Mouse (Mus musculus) embryonic fibroblast, embryonic 13.5 days (primary cell): ENCODE results near the gene Obsl1. TPM values are rescaled to one million over a fixed set of nuclear protein-coding genes. Genes with fewer than 3 reads are reported as not detected.
A peak's percentile ranks its signal among the peaks of the same experiment; 100 is the strongest.

Experiments
- H3K27ac ChIP-seq: 2 replicates; pipeline ENCODE4 v1.5.1; 2012; ENCODE audit warnings: low read length, control low read depth, inconsistent platforms; ENCODE audit not compliant: insufficient read depth
- H3K4me1 ChIP-seq: 2 replicates; pipeline ENCODE4 v1.6.1; 2011; ENCODE audit warnings: low read length; ENCODE audit not compliant: control insufficient read depth, insufficient read depth
- H3K4me3 ChIP-seq: 2 replicates; pipeline ENCODE4 v1.5.1; 2011; ENCODE audit warnings: mild to moderate bottlenecking, control low read depth, low read length; ENCODE audit not compliant: insufficient read depth
- CTCF ChIP-seq: IDR thresholded peaks from 2 replicates; pipeline ENCODE4 v1.5.1; 2011; ENCODE audit warnings: mild to moderate bottlenecking, control low read depth, low read length, moderate library complexity, borderline replicate concordance; ENCODE audit not compliant: insufficient read depth
- POLR2A ChIP-seq: IDR thresholded peaks from 2 replicates; pipeline ENCODE4 v1.6.1; 2011; ENCODE audit warnings: low read depth, mild to moderate bottlenecking, control low read depth, low read length, moderate library complexity
- polyA plus RNA-seq: library from polyadenylated mRNA; stranded (reverse); fragments of >200 nt; gene quantifications from 2 replicates; pipeline ENCODE4 v1.2.4, GENCODE M21; 2011; ENCODE audit warnings: low read depth; ENCODE audit not compliant: missing spikeins, insufficient read length

Gene Obsl1
- 34.9 and 40.0 TPM in 2 replicates for polyA plus RNA-seq

DNA sequence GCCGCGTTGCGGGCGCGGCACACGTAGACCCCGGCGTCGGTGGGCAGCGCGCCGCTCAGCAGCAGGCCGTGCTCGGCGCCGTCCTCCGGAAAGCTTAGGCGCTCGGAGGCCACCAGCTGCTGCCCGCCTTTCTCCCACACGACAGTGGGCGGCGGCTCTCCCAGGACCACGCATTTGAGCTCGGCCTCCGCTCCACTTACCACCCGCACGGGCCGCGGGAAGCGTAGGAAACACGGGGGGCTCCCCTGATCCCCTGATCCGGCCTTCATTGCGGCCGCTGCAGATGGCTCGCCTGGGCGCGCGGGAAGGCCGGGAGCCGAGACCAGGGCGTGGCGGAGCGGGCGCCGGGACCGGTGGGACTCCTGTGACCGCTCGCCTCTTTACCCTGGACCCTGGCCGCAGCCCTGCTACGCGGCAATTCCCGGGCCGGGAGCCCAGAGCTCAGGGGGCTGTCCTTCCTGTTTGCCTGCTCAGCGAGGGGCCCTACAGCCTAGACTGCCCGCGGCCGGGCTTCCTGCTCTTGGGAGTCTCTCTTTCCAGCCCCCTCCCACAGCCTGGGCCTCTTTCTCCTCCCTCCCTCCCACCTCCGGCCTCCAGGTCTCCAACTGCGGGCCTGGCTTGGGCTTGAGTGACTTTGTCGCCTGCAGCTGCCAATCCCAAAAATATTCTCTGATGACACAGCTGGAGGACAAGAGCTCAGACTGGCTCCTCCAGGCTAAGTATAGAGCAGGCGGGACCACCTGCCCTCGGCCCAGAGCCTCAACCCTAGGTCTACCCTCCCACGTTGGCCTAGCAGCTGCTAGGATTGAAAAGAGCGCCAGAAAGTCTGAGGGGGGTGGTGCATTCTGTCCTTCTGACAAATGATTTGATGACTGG lies at the start of gene Obsl1:
TSS of gene Obsl1 (minus strand) at position 497 of the 876 bp plus-strand sequence.
- peak within 1 kb of the TSS; percentile 51 for H3K4me3 ChIP-seq
- peak; percentile 67 for TF ChIP-seq POLR2A
- no peak for TF ChIP-seq CTCF
- H3K4me1 ChIP-seq: no peaks in the 10 kb centered on the region
- H3K27ac ChIP-seq: peak within 1 kb of the TSS; percentile 47

DNA sequence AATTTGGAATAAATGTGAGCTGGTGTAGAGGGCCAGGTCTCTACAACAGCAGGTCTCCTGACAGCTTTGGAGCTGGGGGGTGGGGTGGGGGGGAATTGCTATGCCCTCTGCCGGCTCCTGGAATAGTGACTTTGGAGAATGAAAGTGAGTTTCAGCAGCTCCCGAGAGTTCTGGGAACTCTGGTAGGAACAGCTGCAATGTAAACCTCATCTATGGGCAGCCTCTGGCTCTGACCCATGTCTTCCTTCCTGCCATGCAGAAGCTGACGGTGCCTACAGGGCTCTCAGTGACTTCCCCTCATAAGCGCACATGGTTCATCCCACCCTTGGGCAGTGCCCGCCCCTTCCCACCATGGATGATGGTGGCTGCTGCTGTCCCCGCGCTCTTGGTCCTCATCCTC lies 49.4 kb upstream of the Obsl1 start:
- H3K4me1 ChIP-seq: no peaks in the 10 kb centered on the region
- no peak overlapping the region for H3K27ac ChIP-seq
- H3K4me3 ChIP-seq: no peak overlapping the region
- no peak for TF ChIP-seq POLR2A
- no peak for TF ChIP-seq CTCF

DNA sequence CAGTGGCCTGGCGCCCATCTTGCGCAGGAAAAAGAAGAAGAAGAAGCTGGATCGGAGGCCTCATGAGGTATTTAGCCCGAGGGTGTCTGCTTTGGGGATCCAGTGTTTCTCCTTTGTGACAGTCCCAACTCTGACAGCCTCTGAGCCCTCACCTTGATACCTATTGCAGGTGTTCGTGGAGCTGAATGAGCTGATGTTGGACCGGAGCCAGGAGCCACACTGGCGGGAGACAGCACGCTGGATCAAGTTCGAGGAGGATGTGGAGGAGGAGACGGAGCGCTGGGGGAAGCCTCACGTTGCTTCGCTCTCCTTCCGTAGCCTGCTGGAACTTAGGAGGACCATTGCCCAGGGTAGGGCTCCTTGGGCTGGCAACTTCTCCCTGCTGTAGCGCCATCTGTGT lies 44.3 kb upstream of the Obsl1 start:
- no peak overlapping the region for H3K27ac ChIP-seq
- TF ChIP-seq CTCF: no peak
- no peak for TF ChIP-seq POLR2A

DNA sequence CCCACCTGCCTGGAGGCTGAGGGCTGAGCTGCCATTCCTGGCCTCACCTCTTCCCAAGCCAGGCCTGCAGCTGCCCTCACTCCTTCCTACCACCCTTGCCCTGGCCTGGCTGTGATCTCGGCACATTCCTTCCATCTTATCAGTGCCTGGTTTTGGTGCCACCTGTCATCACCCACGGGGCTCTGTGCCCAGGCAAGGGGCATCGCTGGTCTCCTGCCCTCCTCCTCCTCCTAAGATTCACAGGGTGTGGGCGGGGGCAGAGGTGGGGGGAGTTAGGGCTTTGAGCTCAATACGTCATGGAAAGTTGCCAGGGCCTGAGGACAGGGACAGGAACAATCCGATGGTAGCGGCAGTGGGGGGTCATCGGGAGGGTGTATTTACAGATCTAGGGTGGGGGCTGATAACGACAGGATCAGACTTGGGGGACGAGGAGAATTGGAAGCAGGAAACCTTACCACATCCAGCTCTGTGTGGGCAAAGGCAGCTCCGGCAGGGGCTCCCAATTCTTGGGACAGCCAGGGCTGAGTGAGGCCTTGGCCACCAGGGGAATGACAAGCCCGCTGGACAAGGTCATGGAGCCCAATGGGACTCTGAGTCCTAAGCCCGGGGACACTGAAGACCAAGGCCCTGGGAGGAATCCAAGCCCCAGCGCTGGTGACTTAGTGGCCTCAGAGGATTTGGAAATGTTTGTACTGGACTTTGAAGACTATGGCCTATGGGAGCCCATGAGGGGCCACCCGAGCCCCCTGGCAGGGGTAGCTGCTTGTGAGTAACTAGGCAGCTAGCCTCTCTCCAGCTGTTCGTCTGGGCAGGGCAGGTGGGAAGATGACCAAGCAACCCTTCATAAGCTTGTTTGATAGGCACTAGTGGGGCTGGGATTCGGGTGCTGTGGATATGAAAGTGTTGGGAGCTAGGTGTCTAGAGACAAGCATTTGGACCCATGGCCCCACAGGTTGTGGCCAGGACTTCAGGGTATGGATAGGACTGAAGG lies 43.3 kb upstream of the Obsl1 start:
- TF ChIP-seq POLR2A (no peak), CTCF (no peak)
- Histone ChIP-seq H3K27ac (no peak overlapping the region), H3K4me1 (no peaks in the 10 kb centered on the region), H3K4me3 (no peak overlapping the region)

More for the DNA sequence above, 44.3 kb upstream of the Obsl1 start:
- no peaks in the 10 kb centered on the region for H3K4me1 ChIP-seq
- no peak overlapping the region for H3K4me3 ChIP-seq

DNA sequence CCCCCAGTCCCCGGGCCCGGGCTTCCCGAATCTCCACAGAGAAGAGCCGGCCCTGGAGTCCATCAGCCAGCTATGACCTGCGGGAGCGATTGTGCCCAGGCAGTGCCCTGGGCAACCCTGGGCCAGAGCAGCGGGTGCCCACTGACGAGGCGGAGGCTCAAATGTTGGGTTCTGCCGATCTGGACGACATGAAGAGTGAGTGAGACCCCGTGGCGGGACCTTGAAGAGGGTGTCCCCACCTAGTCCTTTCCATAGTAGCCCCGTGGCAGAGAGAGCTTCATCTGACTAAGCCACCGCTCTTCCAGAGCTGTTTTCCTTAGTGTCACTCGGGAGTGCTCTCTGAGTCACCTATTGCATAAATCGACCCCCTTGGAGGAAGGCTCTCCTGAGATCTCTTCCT lies 42.6 kb upstream of the Obsl1 start:
- Histone ChIP-seq H3K4me3 (no peak overlapping the region), H3K27ac (no peak overlapping the region), H3K4me1 (no peaks in the 10 kb centered on the region)
- no peak for TF ChIP-seq POLR2A
- TF ChIP-seq CTCF: no peak

DNA sequence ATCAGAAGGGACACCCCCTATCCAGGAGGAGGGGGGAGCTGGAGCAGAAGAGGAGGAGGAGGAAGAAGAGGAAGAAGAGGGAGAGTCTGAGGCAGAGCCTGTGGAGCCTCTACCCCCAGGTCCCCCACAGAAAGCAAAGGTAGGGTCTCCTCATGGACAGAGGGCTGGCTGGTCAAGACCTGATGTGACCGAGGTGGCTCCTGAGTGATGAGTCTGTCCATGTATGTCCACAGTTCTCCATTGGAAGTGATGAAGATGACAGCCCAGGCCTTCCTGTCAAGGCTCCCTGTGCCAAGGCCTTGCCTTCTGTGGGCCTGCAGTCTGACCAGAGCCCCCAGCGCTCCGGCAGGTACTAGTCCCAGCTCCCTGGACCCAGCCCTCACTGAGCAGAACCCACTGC lies 41.8 kb upstream of the Obsl1 start:
- no peak for TF ChIP-seq POLR2A
- no peak for TF ChIP-seq CTCF
- H3K27ac ChIP-seq: no peak overlapping the region
- H3K4me3 ChIP-seq: no peak overlapping the region
- H3K4me1 ChIP-seq: no peaks in the 10 kb centered on the region

DNA sequence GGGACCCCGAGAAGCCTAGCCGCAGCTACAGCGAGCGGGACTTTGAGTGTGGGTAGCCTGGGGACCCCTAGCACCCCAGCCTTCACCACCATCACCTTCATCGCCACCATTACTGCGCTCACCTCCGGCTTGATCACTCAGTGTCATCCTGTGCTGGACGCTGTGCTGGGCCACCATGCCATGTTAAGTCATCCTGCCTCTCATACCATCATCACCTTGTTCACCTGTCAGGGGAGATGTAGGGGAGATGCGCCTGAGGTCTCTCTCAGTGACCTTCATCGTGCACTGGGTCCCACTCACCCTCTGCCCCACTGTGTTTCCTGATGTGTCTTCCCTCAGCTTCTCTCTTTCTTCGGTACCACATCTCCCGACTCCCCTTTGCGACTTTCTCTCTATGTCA lies 41.1 kb upstream of the Obsl1 start:
- no peak overlapping the region for H3K27ac ChIP-seq
- TF ChIP-seq POLR2A (no peak), CTCF (no peak)
- H3K4me3 ChIP-seq: no peak overlapping the region
- no peaks in the 10 kb centered on the region for H3K4me1 ChIP-seq

DNA sequence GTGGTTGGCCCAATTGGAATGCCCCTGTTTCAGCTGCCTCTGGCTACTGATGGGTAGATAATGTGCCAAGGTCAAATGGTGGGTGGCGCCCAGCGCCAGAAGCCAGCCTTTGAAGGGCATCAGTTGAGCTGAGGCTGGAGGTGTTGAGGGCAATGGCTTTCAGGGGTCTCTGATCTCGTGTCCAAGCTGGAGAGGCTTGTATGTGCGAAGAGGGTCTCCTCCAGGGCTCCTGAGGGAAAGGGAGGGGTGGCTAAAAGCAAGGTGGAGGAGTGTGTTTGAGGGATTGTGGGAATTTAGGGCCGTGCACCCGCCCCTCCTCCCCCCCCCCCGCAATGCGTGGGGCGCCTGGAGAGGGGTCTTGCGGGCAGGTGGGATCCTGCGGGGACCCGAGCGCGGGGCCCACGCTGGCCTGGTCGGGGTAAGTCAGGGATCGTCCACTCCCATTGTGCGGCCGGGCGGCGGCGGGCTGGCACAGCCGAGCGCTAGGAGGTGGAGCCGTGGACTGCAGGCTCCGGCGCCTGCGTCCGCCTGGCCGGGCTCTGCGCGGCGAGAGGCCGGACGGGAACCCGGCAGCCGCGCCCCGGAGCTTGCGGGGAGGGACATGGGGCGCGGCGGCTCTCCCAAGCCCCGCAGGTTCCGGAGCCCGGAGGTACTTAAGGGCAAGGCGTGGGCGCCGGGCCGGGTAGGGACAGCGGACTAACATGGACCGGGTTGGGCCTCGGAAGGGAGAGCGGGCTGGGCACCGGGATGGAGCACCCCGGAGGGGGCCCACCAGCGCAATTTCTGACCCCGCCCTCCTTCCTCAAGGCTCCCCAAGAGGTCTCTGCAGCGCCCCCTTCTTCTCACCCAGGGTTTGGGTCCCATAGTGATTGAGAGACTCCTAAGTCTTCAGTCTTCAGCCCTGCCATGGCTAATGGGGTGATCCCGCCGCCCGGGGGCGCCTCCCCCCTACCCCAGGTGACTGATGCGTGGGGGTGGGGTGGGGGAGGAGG lies 40.0 kb upstream of the Obsl1 start, which contains the start of gene Slc4a3:
TSS of gene Slc4a3 (plus strand) at position 302 of the 992 bp plus-strand sequence.
- TF ChIP-seq POLR2A (peak; percentile 59), CTCF (no peak)
- Histone ChIP-seq H3K27ac (no peak within 1 kb of the TSS), H3K4me3 (peak within 1 kb of the TSS; percentile 68), H3K4me1 (no peaks in the 10 kb centered on the region)

DNA sequence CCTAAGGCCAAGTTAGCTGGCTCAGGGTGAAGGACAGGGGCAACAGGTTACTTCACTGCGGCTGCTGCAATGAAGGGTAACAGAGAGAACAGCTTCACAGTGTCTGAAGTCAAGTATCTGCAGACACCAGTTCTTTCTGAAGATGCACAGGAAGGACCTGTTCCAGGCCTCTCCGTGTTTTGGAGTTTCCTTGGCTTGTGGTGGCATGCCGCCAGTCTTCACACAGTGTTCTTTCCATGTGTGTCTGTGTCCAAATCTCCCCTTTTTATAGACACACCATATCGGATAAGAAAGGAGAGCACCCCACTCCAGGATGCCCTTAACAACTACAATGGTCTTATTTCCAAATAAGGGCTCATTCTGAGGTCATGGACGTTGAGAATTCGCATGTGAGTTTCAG lies 38.1 kb upstream of the Obsl1 start:
- H3K4me1 ChIP-seq: no peaks in the 10 kb centered on the region
- H3K27ac ChIP-seq: no peak overlapping the region
- H3K4me3 ChIP-seq: no peak overlapping the region
- TF ChIP-seq CTCF (no peak), POLR2A (no peak)
